Mouse (Mus musculus): Measurements from ENCODE around the gene Cbwd1. TPM values are rescaled to one million over a fixed set of nuclear protein-coding genes. Genes with fewer than 3 reads are reported as not detected.

The Cbwd1 gene
- total and polyA plus RNA-seq, 3 experiments, result 2.6 to 10.9 (median 8.0) TPM

DNA sequence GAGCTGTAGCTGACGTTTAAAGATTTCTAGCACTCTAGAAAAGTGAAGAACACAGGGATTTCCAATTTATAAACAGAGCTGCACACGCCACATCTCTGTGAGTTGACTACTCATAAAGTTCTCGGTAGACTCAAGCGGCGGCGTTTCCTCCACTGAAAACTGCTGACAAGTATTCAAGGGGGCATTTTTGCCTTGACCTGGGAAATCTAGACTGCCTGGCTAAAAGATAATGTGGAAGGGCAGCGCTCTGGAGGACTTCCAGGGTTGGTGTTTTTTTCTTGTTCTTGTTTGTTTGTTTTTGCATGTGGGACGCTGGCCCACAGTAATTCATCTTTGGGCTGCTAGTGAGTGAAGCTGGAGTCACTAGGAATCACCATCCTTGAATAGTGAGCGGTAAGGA lies 38.7 kb upstream of the Cbwd1 start:
- Histone ChIP-seq H3K4me1 (ENCODE audit: control insufficient read depth, insufficient read depth, low read length) (no peaks in the 10 kb centered on the region), H3K27me3 (ENCODE audit: control insufficient read depth, insufficient read depth, low read length) (no peaks in the 10 kb centered on the region), H3K9ac (ENCODE audit: low read depth, low read length) (no peak overlapping the region), H3K36me3 (ENCODE audit: control insufficient read depth, insufficient read depth, low read length) (no peaks in the 10 kb centered on the region), H3K79me2 (replicated peaks; ENCODE audit: control insufficient read depth, insufficient read depth, low read length) (no peaks in the 10 kb centered on the region), H3K4me3 (peak overlapping the region; percentile 77), H3K27ac (peak overlapping the region; percentile 77)
- DNase-seq, result no peak
- no peak for TF ChIP-seq POLR2A (IDR thresholded peaks at IDR 0.05; ENCODE audit: insufficient read depth, low read depth, low read length)
- 21% methylated on average over 9 of the region's 9 CpGs for WGBS
- intact Hi-C loops (cut with DNase I), result no loop called here

DNA sequence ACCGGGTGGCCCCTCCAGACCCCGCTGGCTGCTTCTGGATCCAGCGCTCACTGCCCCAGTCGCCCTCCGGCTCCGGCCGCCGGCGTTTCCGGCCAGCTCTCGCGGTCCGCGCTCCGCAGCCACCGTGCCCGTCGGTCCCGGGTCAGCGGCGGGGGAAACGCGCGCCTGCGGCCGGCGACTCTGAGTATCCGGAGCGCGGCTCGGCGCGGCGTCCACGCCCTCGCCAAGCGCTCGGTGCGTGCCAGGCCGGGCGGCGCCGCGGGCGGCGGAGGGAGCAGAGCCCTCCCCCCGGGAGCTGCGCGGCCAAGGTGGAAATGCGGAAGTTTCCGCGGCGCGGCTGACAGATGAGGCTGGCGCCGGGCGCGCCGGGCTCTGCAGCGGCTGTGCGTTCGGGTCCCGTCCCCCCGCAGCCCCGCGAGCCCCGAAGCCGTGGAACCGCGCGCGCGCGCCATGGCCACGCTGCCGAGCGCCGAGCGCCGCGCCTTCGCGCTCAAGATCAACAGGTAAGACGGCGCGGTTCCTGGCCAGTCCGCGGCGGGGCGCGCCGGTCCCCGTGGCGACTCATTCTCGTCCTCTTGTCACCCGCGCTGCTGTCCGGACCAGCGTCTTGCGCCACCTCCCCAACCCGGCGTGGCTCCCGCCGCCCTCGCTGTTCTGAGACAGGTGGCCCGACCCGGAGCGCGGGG lies 37.9 kb upstream of the Cbwd1 start, which contains the start of gene Dock8:
Gene Dock8, plus strand, starts transcription at position 334 of the 686 bp plus-strand sequence.
- Histone ChIP-seq H3K4me1 (ENCODE audit: control insufficient read depth, insufficient read depth, low read length) (no peaks in the 10 kb centered on the region), H3K36me3 (ENCODE audit: control insufficient read depth, insufficient read depth, low read length) (no peaks in the 10 kb centered on the region), H3K4me3 (peak within 1 kb of the TSS; percentile 77), H3K9ac (ENCODE audit: low read depth, low read length) (peak within 1 kb of the TSS; percentile 70), H3K27me3 (ENCODE audit: control insufficient read depth, insufficient read depth, low read length) (no peaks in the 10 kb centered on the region), H3K27ac (peak within 1 kb of the TSS; percentile 77), H3K79me2 (replicated peaks; ENCODE audit: control insufficient read depth, insufficient read depth, low read length) (no peaks in the 10 kb centered on the region)
- intact Hi-C loops (cut with DNase I), result loop anchor here (2.0 kb wide), 1 partner anchor 39 kb away; the partner anchor contains the start of gene Cbwd1
- peak; percentile 84 to 89 for DNase-seq
- WGBS, result under 1% methylated on average over 109 of the region's 109 CpGs
- TF ChIP-seq CTCF (IDR thresholded peaks at IDR 0.05) (peak; percentile 45), POLR2A (IDR thresholded peaks at IDR 0.05; ENCODE audit: insufficient read depth, low read depth, low read length) (no peak), EP300 (IDR thresholded peaks at IDR 0.05; ENCODE audit: insufficient read depth, low read depth, low read length) (no peak)

DNA sequence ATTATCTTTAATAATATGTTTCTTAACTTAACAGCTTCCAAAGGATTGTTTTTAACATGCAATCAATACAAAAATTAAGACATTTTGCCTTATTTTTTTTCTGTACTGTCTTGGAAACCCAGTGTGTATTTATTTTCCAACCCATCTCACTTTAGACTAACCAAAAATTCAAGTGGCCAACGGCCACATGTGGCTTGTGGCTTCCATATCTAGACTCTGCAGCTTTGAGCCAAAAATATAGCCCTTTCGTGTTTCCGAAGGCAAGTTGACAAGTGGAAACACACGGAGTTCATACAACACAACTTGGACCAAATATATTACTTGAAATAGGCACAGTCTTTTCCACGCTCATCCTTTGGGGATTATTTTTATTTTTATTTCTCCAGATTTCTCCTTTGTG lies 37.2 kb upstream of the Cbwd1 start:
- H3K27ac ChIP-seq, result no peak overlapping the region; the same call in 1 of the 2 replicates
- intact Hi-C loops (cut with DNase I), result loop anchor here (2.0 kb wide), 1 partner anchor 38 kb away; the partner anchor contains the start of gene Cbwd1
- TF ChIP-seq CTCF (IDR thresholded peaks at IDR 0.05) (no peak), POLR2A (IDR thresholded peaks at IDR 0.05; ENCODE audit: insufficient read depth, low read depth, low read length) (no peak), EP300 (IDR thresholded peaks at IDR 0.05; ENCODE audit: insufficient read depth, low read depth, low read length) (no peak)
- H3K27me3 ChIP-seq (ENCODE audit: control insufficient read depth, insufficient read depth, low read length), result no peaks in the 10 kb centered on the region
- no peaks in the 10 kb centered on the region for H3K36me3 ChIP-seq (ENCODE audit: control insufficient read depth, insufficient read depth, low read length)
- no peaks in the 10 kb centered on the region for H3K79me2 ChIP-seq (replicated peaks; ENCODE audit: control insufficient read depth, insufficient read depth, low read length)
- DNase-seq, result no peak
- 61% methylated on average over 5 of the region's 5 CpGs for WGBS
- H3K4me1 ChIP-seq (ENCODE audit: control insufficient read depth, insufficient read depth, low read length), result no peaks in the 10 kb centered on the region
- no peak overlapping the region for H3K9ac ChIP-seq (ENCODE audit: low read depth, low read length)
- no peak overlapping the region for H3K4me3 ChIP-seq

DNA sequence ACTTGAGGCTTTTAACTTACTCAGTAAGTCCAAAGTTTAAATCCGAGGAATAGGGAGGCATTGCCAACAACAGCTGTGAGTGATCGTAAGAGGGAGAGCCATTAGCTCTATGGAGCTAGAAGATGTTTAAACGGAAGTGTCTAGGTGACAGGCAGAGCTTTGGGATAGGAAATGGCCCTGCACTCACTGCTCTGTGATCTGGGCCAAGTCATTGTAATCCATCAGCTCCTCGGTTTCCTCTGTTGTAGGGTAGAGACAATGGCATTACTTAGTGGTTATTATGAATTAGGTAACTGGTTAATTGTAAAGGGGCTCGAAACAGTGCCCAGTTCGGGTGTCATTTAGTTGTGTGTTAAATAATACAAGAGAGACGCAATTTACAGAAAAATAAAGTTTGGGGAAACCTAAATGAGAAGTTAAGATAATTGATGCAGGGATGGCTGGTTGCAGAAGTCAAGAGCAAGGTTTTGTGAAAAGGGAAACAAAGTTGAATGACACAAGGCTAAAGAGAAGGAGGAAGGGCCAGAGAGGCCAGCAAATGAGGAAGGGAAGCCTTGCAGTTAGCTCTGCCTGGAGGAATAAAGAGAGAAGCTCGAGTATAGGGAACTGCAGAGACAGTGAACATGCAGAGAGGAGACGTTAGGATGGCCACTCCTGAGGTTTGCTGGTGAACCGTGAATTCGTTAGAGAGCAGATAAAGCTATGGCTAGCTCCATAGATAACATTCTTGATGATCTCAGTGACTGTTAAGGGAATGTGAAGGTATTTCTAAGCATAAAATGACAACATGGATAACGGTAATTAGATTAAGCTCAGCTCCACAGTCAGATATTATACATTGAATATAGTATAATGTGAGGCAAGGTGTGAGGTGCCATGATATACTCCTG lies 35.6 kb upstream of the Cbwd1 start:
- H3K4me3 ChIP-seq, result no peak overlapping the region
- 52% methylated on average over 12 of the region's 12 CpGs for WGBS
- no peak for DNase-seq
- intact Hi-C loops (cut with DNase I), result no loop called here
- H3K27me3 ChIP-seq (ENCODE audit: control insufficient read depth, insufficient read depth, low read length), result no peaks in the 10 kb centered on the region
- no peaks in the 10 kb centered on the region for H3K36me3 ChIP-seq (ENCODE audit: control insufficient read depth, insufficient read depth, low read length)
- TF ChIP-seq CTCF (IDR thresholded peaks at IDR 0.05) (no peak), POLR2A (IDR thresholded peaks at IDR 0.05; ENCODE audit: insufficient read depth, low read depth, low read length) (0 out of 2 replicates have a peak, but pooled peaks have one; percentile 25), EP300 (IDR thresholded peaks at IDR 0.05; ENCODE audit: insufficient read depth, low read depth, low read length) (no peak)
- H3K27ac ChIP-seq, result no peak overlapping the region
- no peaks in the 10 kb centered on the region for H3K79me2 ChIP-seq (replicated peaks; ENCODE audit: control insufficient read depth, insufficient read depth, low read length)
- H3K4me1 ChIP-seq (ENCODE audit: control insufficient read depth, insufficient read depth, low read length), result no peaks in the 10 kb centered on the region
- no peak overlapping the region for H3K9ac ChIP-seq (ENCODE audit: low read depth, low read length)

DNA sequence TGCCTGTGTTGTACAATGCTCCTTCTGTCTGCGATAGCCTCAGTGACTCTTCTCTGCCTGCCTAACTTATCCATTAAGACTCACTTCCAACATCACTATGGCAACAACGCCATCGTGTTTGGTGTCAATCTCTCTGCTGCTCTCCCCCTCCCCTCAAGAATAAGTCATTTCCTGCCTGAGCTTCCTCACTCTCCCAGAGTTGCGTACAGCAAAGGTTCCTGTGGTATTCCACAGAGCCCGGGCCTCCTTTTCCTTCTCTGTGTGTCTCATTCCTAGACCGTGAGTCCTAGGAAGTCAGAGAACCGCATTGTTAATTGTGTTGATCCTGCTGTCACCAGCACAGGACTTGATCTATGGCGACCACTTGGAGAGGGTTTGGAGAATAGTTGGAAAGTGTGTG lies 33.5 kb upstream of the Cbwd1 start:
- no peak for TF ChIP-seq POLR2A (IDR thresholded peaks at IDR 0.05; ENCODE audit: insufficient read depth, low read depth, low read length)
- no peak for TF ChIP-seq CTCF (IDR thresholded peaks at IDR 0.05)
- TF ChIP-seq EP300 (IDR thresholded peaks at IDR 0.05; ENCODE audit: insufficient read depth, low read depth, low read length), result no peak
- H3K4me1 ChIP-seq (ENCODE audit: control insufficient read depth, insufficient read depth, low read length), result no peaks in the 10 kb centered on the region; the same call in 1 of the 2 replicates
- H3K9ac ChIP-seq (ENCODE audit: low read depth, low read length), result no peak overlapping the region
- no peaks in the 10 kb centered on the region for H3K27me3 ChIP-seq (ENCODE audit: control insufficient read depth, insufficient read depth, low read length)
- intact Hi-C loops (cut with DNase I), result no loop called here
- no peak for DNase-seq
- no peak overlapping the region for H3K4me3 ChIP-seq
- 22% methylated on average over 8 of the region's 8 CpGs for WGBS
- H3K79me2 ChIP-seq (replicated peaks; ENCODE audit: control insufficient read depth, insufficient read depth, low read length), result no peaks in the 10 kb centered on the region
- no peak overlapping the region for H3K27ac ChIP-seq
- no peaks in the 10 kb centered on the region for H3K36me3 ChIP-seq (ENCODE audit: control insufficient read depth, insufficient read depth, low read length)

Data from heart, adult 2 months (tissue).